Mouse (Mus musculus): ENCODE results near the gene Samd4b.

Samd4b gene

GRCm38 (mm10) chr7:28356981-28357380 is 241.0 kb downstream of the Samd4b start:
- no peak for DNase-seq (ENCODE audit: low read depth)

GRCm38 (mm10) chr7:28355221-28355620 is 242.7 kb downstream of the Samd4b start:
- DNase-seq (ENCODE audit: low read depth) = no peak

GRCm38 (mm10) chr7:28354596-28354995 is 243.3 kb downstream of the Samd4b start:
- DNase-seq (ENCODE audit: low read depth) = no peak

GRCm38 (mm10) chr7:28354113-28354581 is 243.8 kb downstream of the Samd4b start:
- no peak for DNase-seq (ENCODE audit: low read depth)

- no peak for DNase-seq (ENCODE audit: low read depth)
Observed at GRCm38 (mm10) chr7:28353267-28353666, 244.7 kb downstream of the Samd4b start.

- peak; percentile 46 for DNase-seq (ENCODE audit: low read depth)
Observed at GRCm38 (mm10) chr7:28351676-28352191, 246.2 kb downstream of the Samd4b start.

GRCm38 (mm10) chr7:28350155-28350883 is 247.6 kb downstream of the Samd4b start, which contains the start of gene Rps16:
Rps16 (plus strand) TSS chr7:28350652.
- peak; percentile 98 for DNase-seq (ENCODE audit: low read depth)
